Mouse (Mus musculus) CH12.LX (cell line): ENCODE measurements around the gene Med20. TPM values are rescaled to one million over a fixed set of nuclear protein-coding genes. Genes with fewer than 3 reads are reported as not detected.

Source experiments
- DNase-seq: peaks from one replicate; pipeline ENCODE4 v3.0.0-alpha.2; 2013; ENCODE audit errors: extremely low read depth
- H3K27ac ChIP-seq: 2 replicates; pipeline ENCODE4 v1.5.1; 2012; ENCODE audit warnings: low read depth, mild to moderate bottlenecking, control low read depth, moderate library complexity; ENCODE audit not compliant: insufficient read depth
- H3K27me3 ChIP-seq: replicated peaks from 2 replicates; pipeline ENCODE3; 2012; ENCODE audit warnings: inconsistent platforms
- H3K36me3 ChIP-seq, 2 experiments: replicated peaks in 1 of 2; 2 replicates each; pipeline versions ENCODE3 to v1.6.1; 2012; ENCODE audit warnings: inconsistent platforms in 1 of 2, low read length in 1 of 2, mild to moderate bottlenecking in 1 of 2, mixed read lengths in 1 of 2, moderate library complexity in 1 of 2; ENCODE audit not compliant: control insufficient read depth in 1 of 2, insufficient read depth in 1 of 2
- H3K4me1 ChIP-seq, 2 experiments: 2 replicates each; pipeline ENCODE4 v1.6.1; 2012; ENCODE audit warnings: inconsistent platforms in 1 of 2, moderate library complexity in 1 of 2; ENCODE audit not compliant: insufficient read depth in 2 of 2, control insufficient read depth in 1 of 2
- H3K4me2 ChIP-seq: 2 replicates; pipeline ENCODE4 v1.6.1; 2012; ENCODE audit warnings: low read depth, mild to moderate bottlenecking, control low read depth; ENCODE audit not compliant: poor library complexity, insufficient read depth, severe bottlenecking
- H3K4me3 ChIP-seq, 3 experiments: fragments of 150-350 bp in 1 of 3; sonication (generic) in 1 of 3; replicated peaks in 1 of 3; 2 replicates each; pipeline versions ENCODE3 to v1.5.1; 2011 to 2012; ENCODE audit warnings: low read depth in 2 of 3, low read length in 2 of 3, mild to moderate bottlenecking in 2 of 3, moderate library complexity in 2 of 3, control low read depth in 1 of 3, improper control_type of control experiment in 1 of 3, inconsistent platforms in 1 of 3, mixed read lengths in 1 of 3; ENCODE audit not compliant: poor library complexity in 1 of 3
- H3K79me2 ChIP-seq: replicated peaks from 2 replicates; pipeline ENCODE4 v1.6.1; 2012; ENCODE audit warnings: mild to moderate bottlenecking, moderate library complexity; ENCODE audit not compliant: control insufficient read depth, poor library complexity, insufficient read depth, severe bottlenecking; ENCODE audit errors: extremely low read depth
- H3K9ac ChIP-seq: 2 replicates; pipeline ENCODE4 v1.6.1; 2012; ENCODE audit warnings: low read depth, mild to moderate bottlenecking, control low read depth, moderate library complexity; ENCODE audit not compliant: insufficient read depth
- H3K9me3 ChIP-seq: replicated peaks from 2 replicates; pipeline ENCODE3; 2012; ENCODE audit warnings: low read length, inconsistent platforms, mixed read lengths
- BHLHE40 ChIP-seq: IDR thresholded peaks from 2 replicates; pipeline ENCODE4 v1.6.1; 2011; ENCODE audit warnings: mild to moderate bottlenecking, low read depth, low read length, improper control_type of control experiment
- E2F4 ChIP-seq: IDR thresholded peaks from 2 replicates; pipeline ENCODE4 v1.6.1; 2011; ENCODE audit warnings: low read depth, low read length, improper control_type of control experiment; ENCODE audit not compliant: insufficient replicate concordance
- ELF1 ChIP-seq: IDR thresholded peaks from 2 replicates; pipeline ENCODE4 v1.6.1; 2014; ENCODE audit warnings: low read depth, mild to moderate bottlenecking, inconsistent platforms, low read length, improper control_type of control experiment
- EP300 ChIP-seq: IDR thresholded peaks from 2 replicates; pipeline ENCODE4 v1.6.1; 2011; ENCODE audit warnings: low read length, improper control_type of control experiment
- ETS1 ChIP-seq: conservative IDR thresholded peaks from 2 replicates; pipeline ENCODE4 v1.6.1; 2012; ENCODE audit warnings: low read depth, mild to moderate bottlenecking, inconsistent platforms, low read length, improper control_type of control experiment, moderate library complexity
- GABPA ChIP-seq: IDR thresholded peaks from 2 replicates; pipeline ENCODE4 v1.6.1; 2012; ENCODE audit warnings: low read depth, low read length, improper control_type of control experiment, inconsistent platforms; ENCODE audit not compliant: insufficient replicate concordance
- HCFC1 ChIP-seq: IDR thresholded peaks from 2 replicates; pipeline ENCODE4 v1.6.1; 2012; ENCODE audit warnings: low read depth, mild to moderate bottlenecking, inconsistent platforms, low read length, improper control_type of control experiment
- IRF4 ChIP-seq: IDR thresholded peaks from 2 replicates; pipeline ENCODE4 v1.6.1; 2014; ENCODE audit warnings: low read depth, mild to moderate bottlenecking, inconsistent platforms, low read length, improper control_type of control experiment
- JUN ChIP-seq: IDR thresholded peaks from 2 replicates; pipeline ENCODE4 v1.6.1; 2011; ENCODE audit warnings: low read depth, mild to moderate bottlenecking, low read length, improper control_type of control experiment, moderate library complexity; ENCODE audit not compliant: insufficient read depth
- JUND ChIP-seq: conservative IDR thresholded peaks from 2 replicates; pipeline ENCODE4 v1.6.1; 2011; ENCODE audit warnings: low read depth, low read length, improper control_type of control experiment
- KAT2A ChIP-seq: IDR thresholded peaks from 2 replicates; pipeline ENCODE4 v1.6.1; 2012; ENCODE audit warnings: low read length, improper control_type of control experiment, inconsistent platforms; ENCODE audit not compliant: insufficient replicate concordance
- MAFK ChIP-seq: IDR thresholded peaks from 2 replicates; pipeline ENCODE4 v1.6.1; 2011; ENCODE audit warnings: low read length, improper control_type of control experiment; ENCODE audit not compliant: insufficient replicate concordance
- MAX ChIP-seq: IDR thresholded peaks from 2 replicates; pipeline ENCODE4 v1.6.1; 2011; ENCODE audit warnings: low read length, improper control_type of control experiment
- MAZ ChIP-seq: IDR thresholded peaks from 2 replicates; pipeline ENCODE4 v1.6.1; 2012; ENCODE audit warnings: low read depth, mild to moderate bottlenecking, inconsistent platforms, low read length, improper control_type of control experiment, moderate library complexity
- MEF2A ChIP-seq: IDR thresholded peaks from 2 replicates; pipeline ENCODE4 v1.6.1; 2014; ENCODE audit warnings: low read depth, mild to moderate bottlenecking, inconsistent platforms, low read length, improper control_type of control experiment, borderline replicate concordance
- NELFE ChIP-seq: IDR thresholded peaks from 2 replicates; pipeline ENCODE4 v1.6.1; 2011; ENCODE audit warnings: low read depth, low read length, improper control_type of control experiment
- NRF1 ChIP-seq: IDR thresholded peaks from 2 replicates; pipeline ENCODE4 v1.6.1; 2014; ENCODE audit warnings: low read depth, mild to moderate bottlenecking, inconsistent platforms, low read length, improper control_type of control experiment, moderate library complexity
- PAX5 ChIP-seq: IDR thresholded peaks from 2 replicates; pipeline ENCODE4 v1.6.1; 2012; ENCODE audit warnings: low read length, inconsistent platforms, mixed read lengths
- POLR2A ChIP-seq: IDR thresholded peaks from 2 replicates; pipeline ENCODE4 v1.6.1; 2011; ENCODE audit warnings: low read depth, mild to moderate bottlenecking, improper control_type of control experiment, low read length
- RCOR1 ChIP-seq: conservative IDR thresholded peaks from 2 replicates; pipeline ENCODE4 v1.6.1; 2012; ENCODE audit warnings: low read depth, mild to moderate bottlenecking, inconsistent platforms, low read length, improper control_type of control experiment
- SIN3A ChIP-seq: IDR thresholded peaks from 2 replicates; pipeline ENCODE4 v1.6.1; 2012; ENCODE audit warnings: low read length, improper control_type of control experiment, inconsistent platforms
- SMC3 ChIP-seq: IDR thresholded peaks from 2 replicates; pipeline ENCODE4 v1.6.1; 2011; ENCODE audit warnings: low read depth, low read length, improper control_type of control experiment
- TCF12 ChIP-seq: IDR thresholded peaks from 2 replicates; pipeline ENCODE4 v1.6.1; 2014; ENCODE audit warnings: low read depth, mild to moderate bottlenecking, inconsistent platforms, low read length, improper control_type of control experiment
- USF1 ChIP-seq: IDR thresholded peaks from 2 replicates; pipeline ENCODE4 v1.6.1; 2014; ENCODE audit warnings: low read depth, mild to moderate bottlenecking, inconsistent platforms, low read length, improper control_type of control experiment
- USF2 ChIP-seq: conservative IDR thresholded peaks from 2 replicates; pipeline ENCODE4 v1.6.1; 2011; ENCODE audit warnings: low read depth, low read length, improper control_type of control experiment
- ZC3H11A ChIP-seq: IDR thresholded peaks from 2 replicates; pipeline ENCODE4 v1.6.1; 2012; ENCODE audit warnings: low read depth, mild to moderate bottlenecking, inconsistent platforms, low read length, improper control_type of control experiment
- ZKSCAN1 ChIP-seq: IDR thresholded peaks from 2 replicates; pipeline ENCODE4 v1.6.1; 2012; ENCODE audit warnings: low read depth, inconsistent platforms, low read length, improper control_type of control experiment, borderline replicate concordance
- ZNF384 ChIP-seq: IDR thresholded peaks from 2 replicates; pipeline ENCODE4 v1.6.1; 2012; ENCODE audit warnings: low read depth, low read length, improper control_type of control experiment, inconsistent platforms
- dilution Hi-C: fragments of 300-500 bp; cut with MboI; formaldehyde crosslinking; loops from 2 replicates; pipeline ENCODE4 v1.14.3; 2020; ENCODE audit warnings: low sequenced_read_pairs; ENCODE audit not compliant: extremely low pct_unique_long_range_greater_than_20kb, extremely low pct_ligation_motif_present
- in situ Hi-C: fragments of 300-500 bp; cut with MboI; formaldehyde crosslinking; loops from 3 replicates; pipeline ENCODE4 v1.14.3; 2019; ENCODE audit warnings: low sequenced_read_pairs, low pct_ligation_motif_present, low pct_unique_long_range_greater_than_20kb, mixed read lengths
- polyA plus RNA-seq: library from polyadenylated mRNA; unstranded; fragments of >175 nt; gene quantifications from 2 replicates; pipeline ENCODE4 v1.2.1, GENCODE M21; 2012; ENCODE audit warnings: low read depth; ENCODE audit not compliant: insufficient read length
- total RNA-seq, 2 experiments: library from RNA; depleted of rRNA; stranded (reverse); fragments of 300-350 nt in 1 of 2; fragments of >200 nt in 1 of 2; gene quantifications; 2 replicates each; pipeline ENCODE4 v1.2.3; 2012 to 2014

The Med20 gene
- total and polyA plus RNA-seq, 3 experiments, result 31.0 to 42.5 (median 31.1) TPM

DNA sequence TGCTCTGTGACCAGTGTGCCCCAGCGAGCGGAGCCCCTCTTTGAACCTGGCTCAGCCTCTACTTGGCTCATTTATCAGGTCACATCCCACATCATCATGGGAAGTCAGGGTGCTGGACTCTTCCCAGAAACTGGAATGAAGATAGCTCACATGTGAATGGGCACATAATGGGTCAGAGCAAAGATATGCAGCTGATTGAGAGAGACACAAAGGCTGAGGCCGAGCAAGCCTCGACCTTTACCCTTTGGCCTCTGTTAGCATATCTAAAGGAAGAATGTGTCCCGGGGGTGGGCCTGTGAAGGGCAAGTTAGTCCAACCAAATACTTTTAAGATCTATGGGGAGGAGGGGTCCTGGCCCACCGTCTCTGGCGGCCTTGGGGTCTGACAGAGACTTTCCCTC lies 39.8 kb upstream of the Med20 start:
- Histone ChIP-seq H3K36me3 (no peaks in the 10 kb centered on the region), H3K4me2 (no peak overlapping the region), H3K9me3 (no peaks in the 10 kb centered on the region), H3K79me2 (no peaks in the 10 kb centered on the region), H3K27me3 (peaks cover 7% of the 10 kb centered on the region), H3K27ac (no peak overlapping the region), H3K4me1 (no peaks in the 10 kb centered on the region), H3K9ac (no peak overlapping the region), H3K4me3 (no peak overlapping the region)
- dilution Hi-C loops (no loop called here), in situ Hi-C loops (no loop called here)
- TF ChIP-seq E2F4 (no peak), SMC3 (no peak), USF1 (no peak), MAX (no peak), IRF4 (no peak), MAZ (no peak), ELF1 (no peak), ZC3H11A (no peak), NRF1 (no peak), TCF12 (no peak), PAX5 (no peak), HCFC1 (no peak), POLR2A (no peak), KAT2A (no peak), GABPA (no peak), USF2 (no peak), JUND (no peak), MAFK (no peak), ETS1 (no peak), NELFE (no peak)
- DNase-seq, result no peak

GRCm38 (mm10) chr17:47572436-47572835 lies 38.9 kb upstream of the Med20 start:
- no peaks in the 10 kb centered on the region for H3K36me3 ChIP-seq
- H3K4me2 ChIP-seq, result no peak overlapping the region
- H3K27me3 ChIP-seq, result peaks cover 7% of the 10 kb centered on the region
- no peaks in the 10 kb centered on the region for H3K4me1 ChIP-seq
- H3K27ac ChIP-seq, result no peak overlapping the region
- H3K4me3 ChIP-seq, result no peak overlapping the region
- in situ Hi-C loops, result no loop called here
- no peaks in the 10 kb centered on the region for H3K79me2 ChIP-seq
- no peak overlapping the region for H3K9ac ChIP-seq
- dilution Hi-C loops, result no loop called here
- no peaks in the 10 kb centered on the region for H3K9me3 ChIP-seq
- DNase-seq, result no peak
- no peak for TF ChIP-seq ZKSCAN1
- no peak for TF ChIP-seq MAZ
- no peak for TF ChIP-seq BHLHE40
- TF ChIP-seq EP300, result no peak
- no peak for TF ChIP-seq GABPA
- TF ChIP-seq KAT2A, result no peak
- no peak for TF ChIP-seq ZNF384
- TF ChIP-seq USF2, result no peak
- no peak for TF ChIP-seq HCFC1
- no peak for TF ChIP-seq RCOR1
- TF ChIP-seq TCF12, result no peak
- no peak for TF ChIP-seq ETS1
- no peak for TF ChIP-seq SIN3A
- no peak for TF ChIP-seq JUN
- no peak for TF ChIP-seq SMC3
- no peak for TF ChIP-seq MAFK
- no peak for TF ChIP-seq MEF2A
- TF ChIP-seq ELF1, result no peak
- TF ChIP-seq E2F4, result no peak
- TF ChIP-seq NELFE, result no peak
